In genomic region chr1:184935980-184936379, GRCm38 (mm10) we compare ENCODE assay signal across 18 mouse cellular contexts. TPM values are rescaled to one million over a fixed set of nuclear protein-coding genes. Genes with fewer than 3 reads are reported as not detected.
DNase-seq lines count a peak whose midpoint lies in the region; ATAC-seq and TF ChIP-seq lines count a peak whose summit lies in the region.
"Had no signal": no experiment of that assay in that cellular context is flagged by ENCODE, and none has a peak within 500 bp of the region (broad histone marks: within the 10 kb centered on the region; RNA-seq: fewer than 3 reads in every experiment).

No protein-coding gene starts in this region.

- no peak for DNase-seq in liver, embryonic 11.5 days (ENCODE audit: low spot score)
- DNase-seq in liver: no peak
- DNase-seq in MEL (ENCODE audit: low read depth, low spot score): peak; percentile 73
- DNase-seq in liver, embryonic 14.5 days (ENCODE audit: low read depth in 3 of 3, low spot score in 3 of 3): no peak
- no peak for DNase-seq in cerebellum, postnatal 36 days
- DNase-seq: adrenal gland, postnatal 10 days; cerebellum, adult 18-20 months; cerebellum, adult 9-11 months; embryo, embryonic 11 days; heart, adult 2 months had no signal

- no peak overlapping the region for H3K4me2 ChIP-seq in liver, embryonic 11.5 days
- no peak overlapping the region for H3K4me2 ChIP-seq in liver, embryonic 14.5 days (ENCODE audit: low read depth)
- H3K4me2 ChIP-seq: embryonic facial prominence, embryonic 15.5 days; forebrain, embryonic 15.5 days; heart, embryonic 12.5 days; hindbrain, embryonic 15.5 days had no signal

- no peak overlapping the region for H3K4me3 ChIP-seq in liver, embryonic 11.5 days (ENCODE audit: low read depth, low read length)
- peak overlapping the region in 1 of 2 experiments; percentile 17; a peak in 1 of 4 replicates for H3K4me3 ChIP-seq in MEL (ENCODE audit: control insufficient read depth in 1 of 2, insufficient read depth in 1 of 2, low read depth in 2 of 2, low read length in 2 of 2)
- H3K4me3 ChIP-seq in liver, embryonic 14.5 days (ENCODE audit: insufficient read depth in 1 of 2, low read depth in 2 of 2, low read length in 2 of 2): no peak overlapping the region
- H3K4me3 ChIP-seq: embryonic facial prominence, embryonic 15.5 days; erythroblast, embryonic 14.5 days; forebrain, embryonic 15.5 days; heart, adult 2 months; heart, embryonic 12.5 days; hindbrain, embryonic 10.5 days; hindbrain, embryonic 15.5 days had no signal

- WGBS in liver, embryonic 11.5 days: 22% methylated on average over 5 of the region's 5 CpGs
- WGBS in liver, embryonic 14.5 days (ENCODE audit: insufficient replicate concordance): 11% methylated on average over 5 of the region's 5 CpGs

- no peak for TF ChIP-seq CTCF in MEL (IDR thresholded peaks at IDR 0.05 in 2 of 3, conservative IDR thresholded peaks at IDR 0.05 in 1 of 3; ENCODE audit: control insufficient read depth in 1 of 3, insufficient read depth in 1 of 3, low read depth in 2 of 3, low read length in 3 of 3, poor library complexity in 1 of 3, severe bottlenecking in 1 of 3)
- no peak for TF ChIP-seq CTCF in liver, embryonic 14.5 days (IDR thresholded peaks at IDR 0.05; ENCODE audit: low read depth)

- no peak overlapping the region for H3K9ac ChIP-seq in liver, embryonic 11.5 days (ENCODE audit: low read depth, low read length)
- peak overlapping the region; percentile 23; the same call in 1 of the 2 replicates for H3K9ac ChIP-seq in MEL (ENCODE audit: control insufficient read depth, low read depth, low read length, poor library complexity, severe bottlenecking)
- no peak overlapping the region for H3K9ac ChIP-seq in liver, embryonic 14.5 days (replicated peaks)
- H3K9ac ChIP-seq: embryonic facial prominence, embryonic 15.5 days; forebrain, embryonic 15.5 days; heart, embryonic 12.5 days; hindbrain, embryonic 15.5 days had no signal

- H3K79me2 ChIP-seq in MEL (ENCODE audit: control insufficient read depth, insufficient read depth, low read length, poor library complexity): no peaks in the 10 kb centered on the region

- no peaks in the 10 kb centered on the region; the same call in 1 of the 2 replicates for H3K36me3 ChIP-seq in liver, embryonic 11.5 days (ENCODE audit: control insufficient read depth, insufficient read depth, low read length)
- H3K36me3 ChIP-seq in MEL (ENCODE audit: control insufficient read depth in 1 of 2, insufficient read depth in 2 of 2, low read length in 2 of 2): peaks cover 0 to 17% of the 10 kb centered on the region in 2 experiments; a peak in 2 of 4 replicates
- H3K36me3 ChIP-seq in liver, embryonic 14.5 days (replicated peaks; ENCODE audit: control insufficient read depth, insufficient read depth, low read depth): no peaks in the 10 kb centered on the region
- H3K36me3 ChIP-seq: heart, embryonic 12.5 days; hindbrain, embryonic 15.5 days had no signal

- no peak overlapping the region for H3K27ac ChIP-seq in liver, embryonic 11.5 days (ENCODE audit: low read depth, low read length)
- H3K27ac ChIP-seq in MEL (ENCODE audit: control insufficient read depth, low read depth, low read length): peak overlapping the region; percentile 28; the same call in 1 of the 2 replicates
- H3K27ac ChIP-seq in liver, embryonic 14.5 days: no peak overlapping the region
- H3K27ac ChIP-seq: embryonic facial prominence, embryonic 15.5 days; forebrain, embryonic 15.5 days; heart, adult 2 months; hindbrain, embryonic 10.5 days; hindbrain, embryonic 15.5 days had no signal

- no peaks in the 10 kb centered on the region for H3K27me3 ChIP-seq in liver, embryonic 11.5 days (replicated peaks; ENCODE audit: control insufficient read depth, insufficient read depth, low read length)
- H3K27me3 ChIP-seq in MEL (ENCODE audit: control insufficient read depth in 1 of 2, insufficient read depth in 2 of 2, low read length in 2 of 2): no peaks in the 10 kb centered on the region
- H3K27me3 ChIP-seq in liver, embryonic 14.5 days (ENCODE audit: control insufficient read depth, insufficient read depth, low read length): no peaks in the 10 kb centered on the region
- H3K27me3 ChIP-seq: embryonic facial prominence, embryonic 15.5 days; forebrain, embryonic 15.5 days; heart, embryonic 12.5 days; hindbrain, embryonic 15.5 days had no signal

- no peaks in the 10 kb centered on the region for H3K9me3 ChIP-seq in liver, embryonic 11.5 days (ENCODE audit: control insufficient read depth, low read length)
- H3K9me3 ChIP-seq in MEL (replicated peaks; ENCODE audit: insufficient read depth, low read length): no peaks in the 10 kb centered on the region
- H3K9me3 ChIP-seq in liver, embryonic 14.5 days (ENCODE audit: control insufficient read depth, low read length): no peaks in the 10 kb centered on the region
- H3K9me3 ChIP-seq: embryonic facial prominence, embryonic 15.5 days; forebrain, embryonic 15.5 days; heart, embryonic 12.5 days; hindbrain, embryonic 10.5 days; hindbrain, embryonic 15.5 days had no signal

- TF ChIP-seq POLR2A in MEL (IDR thresholded peaks at IDR 0.05; ENCODE audit: control insufficient read depth in 1 of 2, insufficient read depth in 1 of 2, low read depth in 1 of 2, low read length in 2 of 2, poor library complexity in 1 of 2): no peak

- peak; percentile 68 for ATAC-seq in liver, embryonic 11.5 days (replicated peaks; ENCODE audit: low FRiP score)
- peak; percentile 51 for ATAC-seq in common myeloid progenitor, adult 5-6 weeks (replicated peaks; ENCODE audit: low read depth, poor library complexity, severe bottlenecking)
- peak; percentile 57; the same call in 1 of the 2 replicates for ATAC-seq in liver, embryonic 14.5 days (ENCODE audit: insufficient read depth)
- no peak for ATAC-seq in erythroid progenitor cell, adult 5-6 weeks (replicated peaks; ENCODE audit: low FRiP score, poor library complexity, severe bottlenecking)
- ATAC-seq: forebrain, embryonic 15.5 days had no signal

- no peak for TF ChIP-seq RAD21 in MEL (IDR thresholded peaks at IDR 0.05; ENCODE audit: low read depth, low read length)

- peak in 1 of 2 experiments; percentile 81; a peak in 3 of 4 replicates for TF ChIP-seq EP300 in MEL (IDR thresholded peaks at IDR 0.05; ENCODE audit: low read depth in 1 of 2, low read length in 2 of 2)
- TF ChIP-seq EP300 in liver, embryonic 14.5 days (IDR thresholded peaks at IDR 0.05; ENCODE audit: low read depth): no peak

- H3K4me1 ChIP-seq in liver, embryonic 11.5 days (replicated peaks; ENCODE audit: control insufficient read depth, insufficient read depth, low read length): peaks cover 9% of the 10 kb centered on the region
- peaks cover 18 to 19% of the 10 kb centered on the region in 2 experiments for H3K4me1 ChIP-seq in MEL (ENCODE audit: control insufficient read depth in 1 of 2, insufficient read depth in 2 of 2, low read length in 2 of 2)
- peaks cover 0 to 9% of the 10 kb centered on the region in 2 experiments; a peak in 2 of 4 replicates for H3K4me1 ChIP-seq in liver, embryonic 14.5 days (replicated peaks; ENCODE audit: control insufficient read depth in 2 of 2, insufficient read depth in 2 of 2, low read length in 1 of 2)
- H3K4me1 ChIP-seq: embryonic facial prominence, embryonic 15.5 days; forebrain, embryonic 15.5 days; hindbrain, embryonic 10.5 days; hindbrain, embryonic 15.5 days had no signal

TF ChIP-seq in MEL, 35 proteins besides CTCF, POLR2A, EP300 and RAD21 (continues in another document):
- no peak for TF ChIP-seq TBP (IDR thresholded peaks at IDR 0.05; ENCODE audit: low read depth, low read length)
- TF ChIP-seq MEF2A (IDR thresholded peaks at IDR 0.05; ENCODE audit: extremely low read depth, insufficient replicate concordance, low read depth, low read length, poor library complexity, severe bottlenecking): no peak
- TF ChIP-seq MYB (IDR thresholded peaks at IDR 0.05; ENCODE audit: low read depth, low read length): peak; percentile 62
- peak; percentile 74 for TF ChIP-seq TCF12 (IDR thresholded peaks at IDR 0.05; ENCODE audit: low read depth, low read length)
- no peak; the same call in 1 of the 2 replicates for TF ChIP-seq MXI1 (IDR thresholded peaks at IDR 0.05; ENCODE audit: low read depth, low read length)
- no peak for TF ChIP-seq NELFE (IDR thresholded peaks at IDR 0.05; ENCODE audit: low read depth, low read length)
- no peak for TF ChIP-seq USF2 (IDR thresholded peaks at IDR 0.05; ENCODE audit: borderline replicate concordance in 1 of 2, insufficient read depth in 1 of 2, low read depth in 1 of 2, low read length in 2 of 2)
- no peak for TF ChIP-seq E2F4 (IDR thresholded peaks at IDR 0.05; ENCODE audit: borderline replicate concordance, low read depth, low read length)
- TF ChIP-seq USF1 (IDR thresholded peaks at IDR 0.05; ENCODE audit: low read depth, low read length): no peak
- no peak for TF ChIP-seq KAT2A (conservative IDR thresholded peaks at IDR 0.05; ENCODE audit: low read depth, low read length)
- no peak for TF ChIP-seq JUND (IDR thresholded peaks at IDR 0.05; ENCODE audit: low read depth, low read length)
- peak; percentile 90 for TF ChIP-seq ETS1 (IDR thresholded peaks at IDR 0.05; ENCODE audit: low read depth, low read length)
- no peak for TF ChIP-seq MAX (IDR thresholded peaks at IDR 0.05; ENCODE audit: low read length)
- TF ChIP-seq NRF1 (IDR thresholded peaks at IDR 0.05; ENCODE audit: insufficient read depth, low read depth, low read length, poor library complexity, severe bottlenecking): no peak
- TF ChIP-seq MAZ (IDR thresholded peaks at IDR 0.05; ENCODE audit: low read depth, low read length): no peak
- no peak; the same call in 1 of the 2 replicates for TF ChIP-seq TAL1 (IDR thresholded peaks at IDR 0.05; ENCODE audit: low read length)
- TF ChIP-seq ZMIZ1 (IDR thresholded peaks at IDR 0.05; ENCODE audit: low read depth, low read length): no peak
- no peak for TF ChIP-seq MAFK (IDR thresholded peaks at IDR 0.05; ENCODE audit: borderline replicate concordance, low read depth, low read length)
- peak; percentile 31; the same call in 1 of the 2 replicates for TF ChIP-seq RCOR1 (IDR thresholded peaks at IDR 0.05; ENCODE audit: low read depth, low read length)
- peak; percentile 45 for TF ChIP-seq GATA1 (IDR thresholded peaks at IDR 0.05; ENCODE audit: low read depth, low read length)
- TF ChIP-seq SMC3 (IDR thresholded peaks at IDR 0.05; ENCODE audit: low read depth, low read length): no peak

RNA-seq across cellular contexts. Expression of gene C130074G19Rik, which starts 53.0 kb away (rescaled TPM):
- polyA plus RNA-seq in liver, embryonic 11.5 days (2014; fragmentation: Nextera tagmentation; extraction: Ambion mirVana): 1.9 and 2.0 TPM in 2 replicates
- total RNA-seq in MEL (2012; rRNA removed): not detected in 2 replicates
- polyA plus RNA-seq in MEL (2012; ENCODE audit: insufficient read depth in 1 of 2, insufficient read length in 2 of 2, low read depth in 1 of 2, low replicate concordance in 2 of 2, missing spikeins in 1 of 2): not detected
- total RNA-seq in common myeloid progenitor, adult 5-6 weeks (2017): not detected in 2 replicates
- polyA plus RNA-seq in liver, embryonic 14.5 days (2012; rRNA removed): 5.4 and 7.4 TPM in 2 replicates
- 1.1 and 1.3 TPM in 2 replicates for polyA plus RNA-seq in liver, embryonic 14.5 days (2014; fragmentation: Nextera tagmentation; extraction: Ambion mirVana)
- total RNA-seq in erythroid progenitor cell, adult 5-6 weeks (2015; ENCODE audit: low replicate concordance): not detected in 2 replicates
- 0.26 TPM in 1 of 2 replicates, not detected in the other for total RNA-seq in erythroid progenitor cell, adult 5-6 weeks (2017; ENCODE audit: low replicate concordance)
